Mouse (Mus musculus) right cerebral cortex, postnatal 14 days (tissue): ENCODE results near the gene Calm5.
"Not testable (repeated sequence)": the region's sequence is repeated elsewhere in the genome, so short reads cannot be mapped to it uniquely, and the experiment has no call there.

Experiments
- DNase-seq: peaks from one replicate; pipeline ENCODE4 v3.0.0; 2022

Gene Calm5

GRCm38 (mm10) chr13:3866355-3867052, 12.5 kb downstream of the Calm5 start:
- no peak for DNase-seq

- no peak for DNase-seq
Observed at GRCm38 (mm10) chr13:3867158-3867557, 13.2 kb downstream of the Calm5 start.

DNA sequence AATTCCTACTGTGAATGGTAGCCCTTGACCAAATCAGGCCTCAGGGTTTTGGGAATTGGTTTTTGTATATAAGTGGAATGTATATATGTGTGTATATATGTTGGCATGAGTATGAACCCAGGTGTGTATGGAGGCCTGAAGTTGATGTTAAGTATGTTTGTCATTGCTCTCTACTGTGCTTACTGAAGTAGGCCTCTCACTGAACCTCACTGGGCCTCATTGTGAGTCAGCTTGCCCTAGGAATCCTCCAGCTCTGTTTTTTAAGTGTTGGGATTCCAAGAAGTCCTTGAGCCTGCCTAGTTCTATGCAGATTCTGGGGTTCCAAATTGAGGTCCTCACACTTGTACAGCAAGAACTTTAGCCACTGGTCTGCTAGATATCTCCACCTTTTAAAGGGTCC, 15.9 kb downstream of the Calm5 start:
- DNase-seq, result no peak

GRCm38 (mm10) chr13:3872832-3873231, 18.9 kb downstream of the Calm5 start:
- no peak for DNase-seq

GRCm38 (mm10) chr13:3876448-3876847, 22.5 kb downstream of the Calm5 start:
- DNase-seq, result no peak

DNA sequence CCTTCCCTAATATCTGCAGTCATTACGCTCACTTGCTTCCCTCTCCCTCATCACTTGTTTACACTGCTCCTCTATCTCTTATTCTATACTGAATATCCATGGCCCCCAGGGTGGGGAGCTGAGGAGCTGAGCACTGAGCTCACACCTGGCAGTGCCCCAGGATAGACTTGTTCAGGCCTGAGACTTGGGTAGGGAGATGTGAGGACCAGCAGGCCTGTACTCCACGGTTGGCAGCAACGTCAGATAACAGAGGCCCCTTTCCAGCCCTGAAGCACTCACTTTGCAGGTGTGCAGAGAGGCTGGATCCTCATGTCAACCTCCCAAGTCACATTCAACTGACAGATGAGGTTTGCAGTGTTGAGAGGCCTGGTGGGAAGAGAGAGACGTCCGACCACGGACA, 23.2 kb downstream of the Calm5 start:
- DNase-seq, result no peak

GRCm38 (mm10) chr13:3877679-3878220, 23.8 kb downstream of the Calm5 start:
- DNase-seq, result no peak

- no peak for DNase-seq
Observed at GRCm38 (mm10) chr13:3886663-3887062, 32.7 kb downstream of the Calm5 start.

DNA sequence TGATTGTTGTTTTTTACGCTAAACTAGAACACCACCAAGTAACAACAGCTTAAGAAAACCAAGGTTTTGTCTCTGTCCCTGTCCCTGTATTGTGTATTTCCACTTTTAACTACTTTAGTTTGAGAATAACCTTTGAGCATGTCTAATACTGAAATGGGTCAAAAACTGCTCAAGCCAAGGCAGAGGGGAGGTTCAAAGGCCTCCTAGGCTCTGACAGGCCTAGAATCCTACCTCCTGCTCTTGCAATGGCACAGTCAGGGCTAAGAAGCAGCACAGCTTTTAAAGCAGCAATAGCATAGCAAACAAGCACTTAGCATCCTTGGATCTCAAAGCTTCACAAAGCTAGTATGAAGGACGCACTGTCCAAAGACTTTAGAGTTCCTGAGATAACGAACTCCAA, 35.1 kb downstream of the Calm5 start:
- no peak for DNase-seq

- DNase-seq, result no peak
Observed at GRCm38 (mm10) chr13:3890061-3890460, 36.1 kb downstream of the Calm5 start.

DNA sequence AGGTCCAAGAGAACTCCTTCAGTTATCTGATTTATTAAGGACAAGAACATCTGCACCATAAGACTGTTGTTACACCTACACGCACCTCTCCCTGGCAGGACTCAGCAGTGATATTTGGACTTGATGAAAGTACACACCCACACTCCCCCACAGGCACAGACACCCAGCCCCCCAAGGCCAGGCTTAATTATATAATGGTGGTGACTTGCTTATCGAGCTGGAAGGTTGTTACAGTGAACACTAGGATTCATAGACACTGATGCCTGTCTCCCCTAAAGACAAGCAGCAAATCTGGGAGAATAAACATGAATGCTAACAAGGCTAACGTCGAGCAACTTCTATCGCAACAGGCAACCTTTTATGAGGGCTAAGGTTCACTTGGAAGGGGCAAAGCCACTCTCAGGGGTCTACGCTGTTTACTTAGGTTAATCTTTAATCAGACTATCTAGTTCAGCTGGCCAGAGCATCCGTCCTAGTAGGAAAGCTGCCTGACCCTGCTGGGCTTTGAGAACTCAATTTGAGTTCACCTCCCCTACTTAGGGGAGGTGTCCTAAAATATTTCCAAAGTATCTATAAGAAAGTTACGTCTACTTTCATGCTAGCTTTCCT, 37.6 kb downstream of the Calm5 start:
- DNase-seq, result no peak

DNA sequence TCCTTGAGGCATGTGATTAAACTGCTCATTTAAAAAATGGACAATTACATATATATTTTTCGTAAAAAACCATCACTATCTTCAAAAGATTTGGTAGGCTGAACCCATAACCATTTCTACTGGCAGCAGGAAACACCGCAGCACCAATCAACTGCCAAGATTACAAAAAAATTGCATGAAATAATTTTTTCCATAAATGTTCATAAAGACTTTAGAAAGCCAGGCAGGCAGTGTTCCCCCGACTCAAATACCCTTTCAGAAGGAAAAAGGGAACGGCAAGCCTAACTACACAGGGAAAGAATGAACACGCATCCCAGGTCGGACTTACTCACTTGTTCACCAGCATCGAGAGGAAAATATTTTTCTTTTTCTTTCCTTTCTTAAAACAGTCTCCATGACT, 38.6 kb downstream of the Calm5 start:
- no peak for DNase-seq

- DNase-seq, result peak; percentile 85
Observed at GRCm38 (mm10) chr13:3893126-3893734, 39.3 kb downstream of the Calm5 start.

GRCm38 (mm10) chr13:3894549-3894948, 40.6 kb downstream of the Calm5 start:
- DNase-seq, result no peak

GRCm38 (mm10) chr13:3895397-3895980, 41.5 kb downstream of the Calm5 start:
- DNase-seq, result no peak

GRCm38 (mm10) chr13:3896032-3896431, 42.1 kb downstream of the Calm5 start:
- no peak for DNase-seq

DNA sequence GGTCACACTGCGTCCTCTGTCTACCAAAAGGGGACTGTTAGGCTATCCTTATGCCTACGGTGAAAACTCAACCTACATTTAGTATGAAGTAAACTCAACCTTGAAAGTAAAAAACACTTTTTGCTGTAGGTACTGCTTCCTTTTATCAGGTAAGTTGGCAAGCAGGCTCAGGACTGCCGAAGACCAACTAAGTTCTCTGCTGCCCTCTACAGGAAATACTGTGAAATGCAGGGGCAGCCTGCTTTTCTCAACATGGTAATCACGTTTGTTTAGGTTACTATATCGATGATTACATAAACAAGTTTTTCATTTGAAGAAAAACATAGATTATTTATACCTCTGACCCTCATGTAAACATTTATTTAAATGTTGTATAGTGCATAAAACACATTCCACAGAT, 42.9 kb downstream of the Calm5 start:
- peak; percentile 57 for DNase-seq

GRCm38 (mm10) chr13:3898202-3898601, 44.2 kb downstream of the Calm5 start:
- not testable (repeated sequence) for DNase-seq

DNA sequence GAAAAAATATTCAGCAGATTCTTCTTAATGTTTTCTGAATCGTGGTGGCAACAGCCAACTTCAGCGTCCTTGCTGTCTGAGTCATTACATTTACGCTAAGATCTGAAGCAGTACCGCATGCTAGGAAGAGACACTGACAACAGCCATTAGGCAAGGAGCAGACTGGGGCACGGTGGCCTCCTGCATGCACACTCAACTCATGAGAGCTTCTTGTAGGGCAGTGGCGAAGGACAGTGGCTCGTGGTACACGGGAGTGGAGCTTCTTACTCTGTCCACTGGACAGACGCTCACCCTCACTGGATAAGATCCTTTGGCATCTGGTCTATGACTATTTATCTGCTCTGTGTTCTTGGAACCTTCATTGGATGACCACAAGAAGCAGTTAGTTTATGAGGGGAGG, 45.3 kb downstream of the Calm5 start:
- DNase-seq, result no peak
